Mouse (Mus musculus) kidney, adult 2 months (tissue): Measurements from ENCODE around the gene Crhr2.

Experiments used
- CTCF ChIP-seq: fragments of 200-500 bp; conservative IDR thresholded peaks from 2 replicates; pipeline ENCODE4 v1.5.1; 2011; ENCODE audit warnings: low read depth, mild to moderate bottlenecking, control low read depth, low read length, moderate library complexity, mixed read lengths; ENCODE audit not compliant: insufficient read depth, insufficient read length
- POLR2A ChIP-seq: fragments of 200-500 bp; IDR thresholded peaks from one replicate; pipeline ENCODE4 v1.6.1; 2011; ENCODE audit warnings: low read depth, low read length, control low read depth

DNA sequence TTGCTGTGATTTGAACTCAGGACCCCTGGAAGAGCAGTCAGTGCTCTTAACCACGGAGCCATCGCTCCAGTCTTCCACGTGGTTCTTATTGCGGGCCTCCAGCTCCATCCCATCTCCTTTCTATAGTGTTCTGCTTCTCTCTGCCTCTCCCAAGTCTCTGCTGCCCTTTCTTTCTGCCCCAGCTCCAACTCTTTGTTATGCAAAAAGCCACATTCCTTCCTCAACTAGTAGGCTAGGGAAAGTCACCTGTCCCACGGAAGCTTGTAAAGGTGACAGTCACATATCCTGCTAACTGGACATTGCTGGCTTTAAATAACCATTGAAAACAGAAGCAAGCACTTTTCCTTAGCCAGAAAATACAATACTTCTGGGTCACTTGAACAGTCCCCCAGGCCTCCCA is 37.0 kb upstream of the Crhr2 start:
- no peak for TF ChIP-seq POLR2A
- no peak for TF ChIP-seq CTCF
